Mouse (Mus musculus) C2C12 (cell line): ENCODE data around the gene Skint10. TPM values are rescaled to one million over a fixed set of nuclear protein-coding genes. Genes with fewer than 3 reads are reported as not detected.

Source experiments
- H3K27me3 ChIP-seq: one replicate; pipeline ENCODE4 v1.6.1; 2011; ENCODE audit not compliant: control insufficient read depth, insufficient read depth, insufficient read length
- H3K36me3 ChIP-seq: one replicate; pipeline ENCODE4 v1.6.1; 2011; ENCODE audit not compliant: control insufficient read depth, insufficient read depth
- H3K4me3 ChIP-seq: one replicate; pipeline ENCODE4 v1.5.1; 2011; ENCODE audit warnings: mild to moderate bottlenecking, control low read depth; ENCODE audit not compliant: poor library complexity, insufficient read depth, severe bottlenecking
- H3K79me2 ChIP-seq: one replicate; pipeline ENCODE4 v1.6.1; 2011; ENCODE audit not compliant: control insufficient read depth, insufficient read depth
- H3K79me3 ChIP-seq: one replicate; pipeline ENCODE4 v1.6.1; 2011; ENCODE audit warnings: low read depth, control low read depth
- H3ac ChIP-seq: one replicate; pipeline ENCODE3; 2011; ENCODE audit warnings: low read depth; ENCODE audit not compliant: control insufficient read depth, insufficient read length
- CEBPB ChIP-seq: IDR thresholded peaks from one replicate; pipeline ENCODE4 v1.6.1; 2011; ENCODE audit warnings: low read depth, mild to moderate bottlenecking, control low read depth, moderate library complexity
- CTCF ChIP-seq: IDR thresholded peaks from one replicate; pipeline ENCODE4 v1.5.1; 2011; ENCODE audit not compliant: control insufficient read depth, insufficient read depth, insufficient read length
- FOSL1 ChIP-seq: IDR thresholded peaks from one replicate; pipeline ENCODE4 v1.8.0; 2011; ENCODE audit warnings: mild to moderate bottlenecking, low read length; ENCODE audit not compliant: poor library complexity, insufficient read depth, severe bottlenecking
- MAX ChIP-seq: IDR thresholded peaks from one replicate; pipeline ENCODE4 v1.6.1; 2011; ENCODE audit warnings: mild to moderate bottlenecking, control low read depth
- MYOD1 ChIP-seq: IDR thresholded peaks from one replicate; pipeline ENCODE4 v1.6.1; 2011; ENCODE audit warnings: low read depth; ENCODE audit not compliant: control insufficient read depth, insufficient read length
- MYOG ChIP-seq: IDR thresholded peaks from one replicate; pipeline ENCODE4 v1.6.1; 2011; ENCODE audit not compliant: control insufficient read depth, insufficient read length; ENCODE audit errors: extremely low read depth
- USF1 ChIP-seq: IDR thresholded peaks from one replicate; pipeline ENCODE4 v1.6.1; 2011; ENCODE audit warnings: low read depth, mild to moderate bottlenecking, control low read depth, moderate library complexity
- long read RNA-seq, 2 experiments: library from polyadenylated mRNA; unstranded; transcript quantifications; one replicate each; pipeline ENCODE4 v2.0.0; 2019 to 2020
- polyA plus RNA-seq: library from polyadenylated mRNA; unstranded; fragments of >200 nt; fragmentation: generic; extraction: Trizol; gene quantifications from one replicate; pipeline ENCODE4 v1.2.1, GENCODE M21; 2012; ENCODE audit warnings: missing spikeins

The Skint10 gene
- polyA plus RNA-seq = not detected
- long read RNA-seq, experiment 1 = 0 reads
- long read RNA-seq, experiment 2 = 0 reads

DNA sequence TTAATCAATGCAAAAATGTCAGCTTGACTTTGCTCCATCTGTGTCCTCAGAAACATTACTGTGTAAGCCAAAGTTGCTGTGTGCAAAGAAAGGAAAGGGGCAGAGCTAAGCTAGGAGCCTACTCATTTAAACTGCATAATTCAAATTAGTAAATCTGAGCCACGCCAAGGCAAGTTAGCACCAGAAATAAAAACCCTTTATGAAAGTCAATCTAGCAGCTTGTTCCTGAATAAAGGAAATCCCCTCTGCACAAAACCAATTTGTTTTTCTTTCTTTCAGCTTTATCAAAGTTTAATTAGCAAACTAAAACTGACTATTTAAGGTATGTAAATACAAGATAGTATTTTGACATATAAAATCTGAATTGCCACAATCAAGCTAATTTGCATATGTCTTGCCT is at the start of gene Skint10:
Gene Skint10 (minus strand): TSS at position 101 of the 400 bp plus-strand sequence.
- no peaks in the 10 kb centered on the region for H3K79me2 ChIP-seq
- no peaks in the 10 kb centered on the region for H3K27me3 ChIP-seq
- H3K4me3 ChIP-seq = no peak within 1 kb of the TSS
- TF ChIP-seq MYOG (no peak), FOSL1 (no peak), USF1 (no peak), CTCF (no peak), CEBPB (no peak), MAX (no peak), MYOD1 (no peak)
- no peak within 1 kb of the TSS for H3ac ChIP-seq
- no peaks in the 10 kb centered on the region for H3K36me3 ChIP-seq
- no peaks in the 10 kb centered on the region for H3K79me3 ChIP-seq

DNA sequence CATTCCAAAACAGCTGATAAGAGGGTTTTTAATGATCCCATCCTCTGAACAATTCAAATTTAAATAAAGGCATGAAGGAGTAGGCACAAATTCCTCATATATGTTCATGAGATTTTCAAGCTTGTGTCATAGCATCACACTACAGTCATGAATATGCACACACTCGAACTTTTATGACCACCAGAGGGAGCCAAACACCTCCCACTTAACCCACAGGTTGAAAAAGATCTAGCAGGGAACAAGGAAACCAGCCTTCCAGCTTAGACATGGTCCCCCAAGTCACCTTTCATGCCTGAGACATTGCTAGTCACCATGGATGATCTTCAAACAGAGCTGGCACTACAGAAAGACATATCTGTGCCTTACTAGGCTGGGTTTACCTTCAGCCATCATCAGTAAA is 16.0 kb upstream of the Skint10 start:
- TF ChIP-seq MYOD1 (no peak), CEBPB (no peak)
- Histone ChIP-seq H3K79me3 (no peaks in the 10 kb centered on the region), H3K79me2 (no peaks in the 10 kb centered on the region), H3K36me3 (no peaks in the 10 kb centered on the region), H3ac (no peak overlapping the region), H3K27me3 (no peaks in the 10 kb centered on the region), H3K4me3 (no peak overlapping the region)

Other genes starting within 250 kb of the Skint10 start
- not detected for gene Skint2, start 217.7 kb downstream of the Skint10 start, polyA plus RNA-seq